Mouse (Mus musculus) heart, embryonic 16.5 days (tissue): ENCODE measurements around the gene Ccdc85b. TPM values are rescaled to one million over a fixed set of nuclear protein-coding genes. Genes with fewer than 3 reads are reported as not detected.

Experiments
- ATAC-seq: fragments of 200-750 bp; cut with Nextera tagmentation; replicated peaks from 2 replicates; pipeline ENCODE4 v1.8.0; 2017; ENCODE audit warnings: moderate number of reproducible peaks; ENCODE audit not compliant: insufficient read depth, low FRiP score; ENCODE audit errors: extremely low read depth
- H3K27ac ChIP-seq: fragments of 300-500 bp; sonication (generic); 2 replicates; pipeline ENCODE4 v1.5.1; 2014; ENCODE audit warnings: mild to moderate bottlenecking, low read length, control low read depth, moderate library complexity
- H3K27me3 ChIP-seq: fragments of 300-500 bp; sonication (generic); 2 replicates; pipeline ENCODE4 v1.6.1; 2014; ENCODE audit warnings: low read length, mixed read lengths; ENCODE audit not compliant: control insufficient read depth, insufficient read depth
- H3K36me3 ChIP-seq: fragments of 300-500 bp; sonication (generic); 2 replicates; pipeline ENCODE4 v1.6.1; 2014; ENCODE audit not compliant: control insufficient read depth, insufficient read depth
- H3K4me1 ChIP-seq: fragments of 300-500 bp; sonication (generic); 2 replicates; pipeline ENCODE4 v1.6.1; 2014; ENCODE audit warnings: low read length, mixed read lengths; ENCODE audit not compliant: control insufficient read depth, insufficient read depth
- H3K4me2 ChIP-seq: fragments of 300-500 bp; sonication (generic); 2 replicates; pipeline ENCODE4 v1.6.1; 2014; ENCODE audit warnings: low read depth, mild to moderate bottlenecking, control low read depth, low read length
- H3K4me3 ChIP-seq: fragments of 300-500 bp; sonication (generic); 2 replicates; pipeline ENCODE4 v1.5.1; 2014; ENCODE audit warnings: mild to moderate bottlenecking, control low read depth, low read length
- H3K9ac ChIP-seq: fragments of 300-500 bp; sonication (generic); 2 replicates; pipeline ENCODE4 v1.6.1; 2014; ENCODE audit warnings: low read length, control low read depth
- H3K9me3 ChIP-seq: fragments of 300-500 bp; sonication (generic); replicated peaks from 2 replicates; pipeline ENCODE4 v1.6.1; 2016; ENCODE audit warnings: low read length; ENCODE audit not compliant: control insufficient read depth
- WGBS: fragments of 180-500 bp; shearing (Covaris S2); extraction: QIAGEN DNeasy Blood & Tissue Kit; methylation state at CpG from one replicate; pipeline ENCODE4 v1.1.7; 2014; 5-methylcytosine and 5-hydroxymethylcytosine counted together
- polyA plus RNA-seq: library from polyadenylated mRNA; unstranded; fragments of >200 nt; fragmentation: Nextera tagmentation; extraction: Ambion mirVana; gene quantifications from 2 replicates; pipeline ENCODE4 v1.2.1, GENCODE M21; 2015

The Ccdc85b gene
- polyA plus RNA-seq, 1 experiment from 2014 or later: 7.6 TPM

GRCm38 (mm10) chr19:5418750-5419466 is 38.8 kb downstream of the Ccdc85b start:
- no peak overlapping the region for H3K9ac ChIP-seq
- no peaks in the 10 kb centered on the region for H3K27me3 ChIP-seq
- H3K4me3 ChIP-seq: no peak overlapping the region
- H3K36me3 ChIP-seq: peaks cover 10% of the 10 kb centered on the region; the same call in 1 of the 2 replicates
- H3K4me2 ChIP-seq: no peak overlapping the region
- no peak for ATAC-seq
- H3K27ac ChIP-seq: no peak overlapping the region
- 96% methylated on average over 8 of the region's 8 CpGs for WGBS
- peaks cover 14% of the 10 kb centered on the region for H3K4me1 ChIP-seq
- H3K9me3 ChIP-seq: no peaks in the 10 kb centered on the region

- 51% methylated on average over 2 of the region's 2 CpGs for WGBS
- 0 out of 2 replicates have a peak, but pooled peaks have one; percentile 24 for ATAC-seq
- no peaks in the 10 kb centered on the region for H3K27me3 ChIP-seq
- H3K9me3 ChIP-seq: no peaks in the 10 kb centered on the region
- H3K4me1 ChIP-seq: peaks cover 5% of the 10 kb centered on the region
- H3K9ac ChIP-seq: peak overlapping the region; percentile 4; the same call in 1 of the 2 replicates
- H3K4me2 ChIP-seq: no peak overlapping the region
- peaks cover 5% of the 10 kb centered on the region; the same call in 1 of the 2 replicates for H3K36me3 ChIP-seq
- H3K4me3 ChIP-seq: no peak overlapping the region
- peak overlapping the region; percentile 54 for H3K27ac ChIP-seq
These were observed 43.1 kb downstream of the Ccdc85b start for GRCm38 (mm10) chr19:5414534-5414957.

- Histone ChIP-seq H3K27ac (no peak overlapping the region; the same call in 1 of the 2 replicates), H3K27me3 (no peaks in the 10 kb centered on the region), H3K9me3 (no peaks in the 10 kb centered on the region), H3K4me1 (peaks cover 9% of the 10 kb centered on the region), H3K4me3 (no peak overlapping the region), H3K4me2 (no peak overlapping the region), H3K9ac (no peak overlapping the region), H3K36me3 (no peaks in the 10 kb centered on the region)
- ATAC-seq: no peak
- 73% methylated on average over 4 of the region's 4 CpGs for WGBS
These were observed 43.9 kb downstream of the Ccdc85b start for GRCm38 (mm10) chr19:5413840-5414239.

- ATAC-seq: no peak
- Histone ChIP-seq H3K9ac (no peak overlapping the region), H3K27ac (no peak overlapping the region), H3K4me1 (peaks cover 24% of the 10 kb centered on the region), H3K4me3 (no peak overlapping the region), H3K4me2 (no peak overlapping the region), H3K36me3 (no peaks in the 10 kb centered on the region), H3K9me3 (no peaks in the 10 kb centered on the region), H3K27me3 (no peaks in the 10 kb centered on the region)
- WGBS: 65% methylated on average over 5 of the region's 5 CpGs
These were observed 45.7 kb downstream of the Ccdc85b start for GRCm38 (mm10) chr19:5411961-5412360.

- ATAC-seq: no peak
- Histone ChIP-seq H3K4me3 (no peak overlapping the region), H3K9ac (no peak overlapping the region), H3K36me3 (no peaks in the 10 kb centered on the region), H3K9me3 (no peaks in the 10 kb centered on the region), H3K27ac (no peak overlapping the region), H3K4me2 (no peak overlapping the region), H3K4me1 (peaks cover 29% of the 10 kb centered on the region), H3K27me3 (no peaks in the 10 kb centered on the region)
- 63% methylated on average over 5 of the region's 5 CpGs for WGBS
These were observed 47.1 kb downstream of the Ccdc85b start for GRCm38 (mm10) chr19:5410641-5411040.

GRCm38 (mm10) chr19:5409068-5409467 is 48.6 kb downstream of the Ccdc85b start:
- H3K4me2 ChIP-seq: no peak overlapping the region
- H3K4me1 ChIP-seq: peaks cover 25% of the 10 kb centered on the region
- no peak overlapping the region for H3K4me3 ChIP-seq
- H3K36me3 ChIP-seq: no peaks in the 10 kb centered on the region
- no peak for ATAC-seq
- H3K9ac ChIP-seq: no peak overlapping the region
- H3K9me3 ChIP-seq: no peaks in the 10 kb centered on the region
- peak overlapping the region; percentile 60 for H3K27ac ChIP-seq
- 75% methylated on average over 5 of the region's 5 CpGs for WGBS
- no peaks in the 10 kb centered on the region for H3K27me3 ChIP-seq

- Histone ChIP-seq H3K9ac (no peak overlapping the region; the same call in 1 of the 2 replicates), H3K4me2 (peak overlapping the region; percentile 68), H3K36me3 (no peaks in the 10 kb centered on the region), H3K27me3 (no peaks in the 10 kb centered on the region), H3K4me3 (no peak overlapping the region; the same call in 1 of the 2 replicates), H3K4me1 (peaks cover 25% of the 10 kb centered on the region), H3K9me3 (no peaks in the 10 kb centered on the region), H3K27ac (peak overlapping the region; percentile 60)
- 63% methylated on average over 13 of the region's 13 CpGs for WGBS
- ATAC-seq: no peak
These were observed 49.4 kb downstream of the Ccdc85b start for GRCm38 (mm10) chr19:5408057-5409001.

- peak overlapping the region; percentile 79 for H3K9ac ChIP-seq
- H3K27me3 ChIP-seq: no peaks in the 10 kb centered on the region
- WGBS: 11% methylated on average over 7 of the region's 7 CpGs
- H3K4me1 ChIP-seq: peaks cover 25% of the 10 kb centered on the region
- H3K4me2 ChIP-seq: peak overlapping the region; percentile 68
- ATAC-seq: peak; percentile 61
- H3K27ac ChIP-seq: peak overlapping the region; percentile 99
- H3K36me3 ChIP-seq: no peaks in the 10 kb centered on the region
- peak overlapping the region; percentile 80 for H3K4me3 ChIP-seq
- no peaks in the 10 kb centered on the region for H3K9me3 ChIP-seq
These were observed 50.6 kb downstream of the Ccdc85b start for GRCm38 (mm10) chr19:5407133-5407532.
